Mouse (Mus musculus): Measurements from ENCODE around the gene 6430571L13Rik. TPM values are rescaled to one million over a fixed set of nuclear protein-coding genes. Genes with fewer than 3 reads are reported as not detected.

Gene 6430571L13Rik
- polyA plus RNA-seq, 1 experiment, result not detected

GRCm38 (mm10) chr9:107338172-107338883, 2.1 kb upstream of the 6430571L13Rik start, which contains the start of gene Hemk1:
Hemk1 (minus strand) TSS chr9:107338350.
- Histone ChIP-seq H3K4me3 (replicated peaks; ENCODE audit: control insufficient read depth, low read depth, low read length) (peak within 1 kb of the TSS; percentile 98), H3K27ac (ENCODE audit: control insufficient read depth, insufficient read depth, low read depth, low read length, poor library complexity) (peak within 1 kb of the TSS; percentile 61), H3K4me1 (ENCODE audit: control insufficient read depth, insufficient read depth, low read length) (no peaks in the 10 kb centered on the region; the same call in 1 of the 2 replicates)
- 4% methylated on average over 30 of the region's 30 CpGs for WGBS
- 0 out of 2 replicates have a peak, but pooled peaks have one; percentile 5 for TF ChIP-seq CTCF (IDR thresholded peaks at IDR 0.05; ENCODE audit: control insufficient read depth, insufficient read depth, low read length)
- TF ChIP-seq POLR2A (IDR thresholded peaks at IDR 0.05; ENCODE audit: borderline replicate concordance, control insufficient read depth, low read depth, low read length), result peak; percentile 52; the same call in 1 of the 2 replicates

- H3K4me1 ChIP-seq (ENCODE audit: control insufficient read depth, insufficient read depth, low read length), result no peaks in the 10 kb centered on the region; the same call in 1 of the 2 replicates
- H3K27ac ChIP-seq (ENCODE audit: control insufficient read depth, insufficient read depth, low read depth, low read length, poor library complexity), result no peak overlapping the region
- 49% methylated on average over 12 of the region's 12 CpGs for WGBS
- peak overlapping the region; percentile 60 for H3K4me3 ChIP-seq (replicated peaks; ENCODE audit: control insufficient read depth, low read depth, low read length)
- TF ChIP-seq CTCF (IDR thresholded peaks at IDR 0.05; ENCODE audit: control insufficient read depth, insufficient read depth, low read length) (no peak), POLR2A (IDR thresholded peaks at IDR 0.05; ENCODE audit: borderline replicate concordance, control insufficient read depth, low read depth, low read length) (no peak)
Observed at GRCm38 (mm10) chr9:107340911-107341645, 676 bp downstream of the 6430571L13Rik start.

DNA sequence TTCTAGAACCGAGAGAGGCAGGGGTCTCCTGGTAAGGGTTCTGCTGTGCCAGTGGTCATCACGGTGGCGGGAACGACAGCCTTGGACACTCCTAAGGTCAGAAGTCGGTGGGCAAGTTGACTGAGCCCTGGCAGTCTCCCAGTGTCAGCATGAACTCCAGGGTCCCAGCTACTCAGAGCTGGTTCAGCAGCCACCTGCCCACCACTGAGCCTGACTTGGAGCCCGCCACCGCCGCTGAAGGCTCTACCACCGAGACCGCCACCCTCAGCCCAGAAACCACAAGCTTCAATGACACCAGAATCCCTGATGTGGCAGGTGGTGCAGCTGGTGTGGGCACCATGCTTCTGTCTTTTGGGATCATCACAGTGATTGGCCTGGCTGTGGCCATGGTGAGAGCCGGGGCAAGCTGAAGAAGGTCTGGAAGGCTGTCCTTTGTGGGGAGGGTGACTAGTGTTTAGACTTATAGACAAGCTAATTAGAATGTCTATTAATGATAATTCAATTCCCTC, 1.9 kb downstream of the 6430571L13Rik start:
- 79% methylated on average over 11 of the region's 11 CpGs for WGBS
- H3K4me1 ChIP-seq (ENCODE audit: control insufficient read depth, insufficient read depth, low read length), result no peaks in the 10 kb centered on the region; the same call in 1 of the 2 replicates
- no peak overlapping the region for H3K4me3 ChIP-seq (replicated peaks; ENCODE audit: control insufficient read depth, low read depth, low read length)
- no peak overlapping the region for H3K27ac ChIP-seq (ENCODE audit: control insufficient read depth, insufficient read depth, low read depth, low read length, poor library complexity)
- TF ChIP-seq POLR2A (IDR thresholded peaks at IDR 0.05; ENCODE audit: borderline replicate concordance, control insufficient read depth, low read depth, low read length) (no peak), CTCF (IDR thresholded peaks at IDR 0.05; ENCODE audit: control insufficient read depth, insufficient read depth, low read length) (no peak)

- H3K27ac ChIP-seq (ENCODE audit: control insufficient read depth, insufficient read depth, low read depth, low read length, poor library complexity), result no peak overlapping the region
- no peaks in the 10 kb centered on the region; the same call in 1 of the 2 replicates for H3K4me1 ChIP-seq (ENCODE audit: control insufficient read depth, insufficient read depth, low read length)
- 80% methylated on average over 8 of the region's 8 CpGs for WGBS
- no peak for TF ChIP-seq CTCF (IDR thresholded peaks at IDR 0.05; ENCODE audit: control insufficient read depth, insufficient read depth, low read length)
- no peak for TF ChIP-seq POLR2A (IDR thresholded peaks at IDR 0.05; ENCODE audit: borderline replicate concordance, control insufficient read depth, low read depth, low read length)
- H3K4me3 ChIP-seq (replicated peaks; ENCODE audit: control insufficient read depth, low read depth, low read length), result no peak overlapping the region
Observed at GRCm38 (mm10) chr9:107343146-107343943, 2.9 kb downstream of the 6430571L13Rik start.

DNA sequence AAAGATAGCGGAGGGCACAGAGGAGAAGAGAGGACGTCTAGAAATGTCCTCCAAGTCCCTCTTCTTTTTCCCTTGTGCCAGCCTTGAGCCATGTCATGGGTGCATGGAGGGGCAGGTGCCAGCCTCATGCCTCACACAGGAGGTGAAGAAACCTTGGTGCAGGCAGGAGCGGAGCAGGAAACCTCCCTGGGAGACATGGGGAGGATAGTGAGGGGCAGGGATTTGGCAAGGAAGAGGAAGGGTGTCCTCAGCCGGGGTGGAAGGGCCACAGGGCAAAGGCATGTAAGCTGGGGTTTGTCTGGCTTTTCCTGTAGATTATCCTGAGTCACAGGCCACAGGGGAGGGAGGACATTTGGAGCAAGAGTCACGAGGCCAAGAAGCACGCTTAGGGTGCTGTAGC, 3.6 kb downstream of the 6430571L13Rik start:
- no peak overlapping the region for H3K27ac ChIP-seq (ENCODE audit: control insufficient read depth, insufficient read depth, low read depth, low read length, poor library complexity)
- no peak for TF ChIP-seq POLR2A (IDR thresholded peaks at IDR 0.05; ENCODE audit: borderline replicate concordance, control insufficient read depth, low read depth, low read length)
- TF ChIP-seq CTCF (IDR thresholded peaks at IDR 0.05; ENCODE audit: control insufficient read depth, insufficient read depth, low read length), result no peak
- no peak overlapping the region for H3K4me3 ChIP-seq (replicated peaks; ENCODE audit: control insufficient read depth, low read depth, low read length)
- WGBS, result 69% methylated on average over 6 of the region's 6 CpGs
- H3K4me1 ChIP-seq (ENCODE audit: control insufficient read depth, insufficient read depth, low read length), result no peaks in the 10 kb centered on the region; the same call in 1 of the 2 replicates

GRCm38 (mm10) chr9:107346081-107346480, 5.7 kb downstream of the 6430571L13Rik start:
- Histone ChIP-seq H3K27ac (ENCODE audit: control insufficient read depth, insufficient read depth, low read depth, low read length, poor library complexity) (no peak overlapping the region), H3K4me1 (ENCODE audit: control insufficient read depth, insufficient read depth, low read length) (no peaks in the 10 kb centered on the region), H3K4me3 (replicated peaks; ENCODE audit: control insufficient read depth, low read depth, low read length) (no peak overlapping the region)
- 85% methylated on average over 8 of the region's 8 CpGs for WGBS
- no peak for TF ChIP-seq CTCF (IDR thresholded peaks at IDR 0.05; ENCODE audit: control insufficient read depth, insufficient read depth, low read length)
- no peak for TF ChIP-seq POLR2A (IDR thresholded peaks at IDR 0.05; ENCODE audit: borderline replicate concordance, control insufficient read depth, low read depth, low read length)

GRCm38 (mm10) chr9:107347586-107348183, 7.3 kb downstream of the 6430571L13Rik start:
- WGBS, result 68% methylated on average over 9 of the region's 9 CpGs

More at GRCm38 (mm10) chr9:107347586-107348183, 7.3 kb downstream of the 6430571L13Rik start:
- no peak for TF ChIP-seq CTCF (IDR thresholded peaks at IDR 0.05; ENCODE audit: control insufficient read depth, insufficient read depth, low read length)
- no peak for TF ChIP-seq POLR2A (IDR thresholded peaks at IDR 0.05; ENCODE audit: borderline replicate concordance, control insufficient read depth, low read depth, low read length)
- H3K27ac ChIP-seq (ENCODE audit: control insufficient read depth, insufficient read depth, low read depth, low read length, poor library complexity), result no peak overlapping the region
- no peaks in the 10 kb centered on the region for H3K4me1 ChIP-seq (ENCODE audit: control insufficient read depth, insufficient read depth, low read length)
- no peak overlapping the region for H3K4me3 ChIP-seq (replicated peaks; ENCODE audit: control insufficient read depth, low read depth, low read length)
